Mouse (Mus musculus) embryonic fibroblast, embryonic 13.5 days (primary cell): ENCODE data around the gene Wdr43. TPM values are rescaled to one million over a fixed set of nuclear protein-coding genes. Genes with fewer than 3 reads are reported as not detected.

Experiments used
- H3K27ac ChIP-seq: 2 replicates; pipeline ENCODE4 v1.5.1; 2012; ENCODE audit warnings: low read length, control low read depth, inconsistent platforms; ENCODE audit not compliant: insufficient read depth
- H3K4me1 ChIP-seq: 2 replicates; pipeline ENCODE4 v1.6.1; 2011; ENCODE audit warnings: low read length; ENCODE audit not compliant: control insufficient read depth, insufficient read depth
- H3K4me3 ChIP-seq: 2 replicates; pipeline ENCODE4 v1.5.1; 2011; ENCODE audit warnings: mild to moderate bottlenecking, control low read depth, low read length; ENCODE audit not compliant: insufficient read depth
- CTCF ChIP-seq: IDR thresholded peaks from 2 replicates; pipeline ENCODE4 v1.5.1; 2011; ENCODE audit warnings: mild to moderate bottlenecking, control low read depth, low read length, moderate library complexity, borderline replicate concordance; ENCODE audit not compliant: insufficient read depth
- POLR2A ChIP-seq: IDR thresholded peaks from 2 replicates; pipeline ENCODE4 v1.6.1; 2011; ENCODE audit warnings: low read depth, mild to moderate bottlenecking, control low read depth, low read length, moderate library complexity
- polyA plus RNA-seq: library from polyadenylated mRNA; stranded (reverse); fragments of >200 nt; gene quantifications from 2 replicates; pipeline ENCODE4 v1.2.4, GENCODE M21; 2011; ENCODE audit warnings: low read depth; ENCODE audit not compliant: missing spikeins, insufficient read length

The Wdr43 gene
- polyA plus RNA-seq, 1 experiment = 118 TPM

GRCm38 (mm10) chr17:71662751-71663250 lies 47.1 kb downstream of the Wdr43 start:
- H3K4me3 ChIP-seq = peak overlapping the region; percentile 4; the same call in 1 of the 2 replicates

GRCm38 (mm10) chr17:71663491-71663890 lies 47.8 kb downstream of the Wdr43 start:
- Histone ChIP-seq H3K27ac (no peak overlapping the region), H3K4me1 (peaks cover 2% of the 10 kb centered on the region; the same call in 1 of the 2 replicates), H3K4me3 (no peak overlapping the region)
- no peak for TF ChIP-seq POLR2A
- TF ChIP-seq CTCF = no peak

More at GRCm38 (mm10) chr17:71662751-71663250, 47.1 kb downstream of the Wdr43 start:
- Histone ChIP-seq H3K4me1 (peaks cover 2% of the 10 kb centered on the region; the same call in 1 of the 2 replicates), H3K27ac (no peak overlapping the region)
- TF ChIP-seq CTCF (peak; percentile 73; the same call in 1 of the 2 replicates), POLR2A (no peak)

DNA sequence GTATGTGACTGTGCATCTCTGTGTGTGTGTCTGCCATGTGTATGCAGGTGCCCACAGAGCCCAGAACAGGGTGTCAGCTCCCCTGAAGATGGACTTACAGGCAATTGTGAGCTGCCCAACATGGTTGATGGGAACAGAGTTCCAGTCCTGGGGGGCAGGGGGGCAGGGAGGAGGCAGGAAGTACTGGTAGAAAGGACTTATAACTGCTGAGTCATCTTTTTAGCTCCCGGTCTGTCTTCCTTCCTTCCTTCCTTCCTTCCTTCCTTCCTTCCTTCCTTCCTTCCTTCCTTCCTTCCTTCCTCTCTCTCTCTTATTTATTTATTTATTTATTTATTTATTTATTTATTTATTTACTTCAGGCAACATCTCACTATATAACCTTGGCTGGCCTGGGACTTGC lies 48.5 kb downstream of the Wdr43 start:
- Histone ChIP-seq H3K27ac (no peak overlapping the region), H3K4me3 (no peak overlapping the region), H3K4me1 (peaks cover 2% of the 10 kb centered on the region; the same call in 1 of the 2 replicates)
- no peak for TF ChIP-seq POLR2A
- no peak for TF ChIP-seq CTCF

GRCm38 (mm10) chr17:71665201-71665600 lies 49.5 kb downstream of the Wdr43 start:
- Histone ChIP-seq H3K4me3 (no peak overlapping the region), H3K27ac (no peak overlapping the region), H3K4me1 (peaks cover 2% of the 10 kb centered on the region; the same call in 1 of the 2 replicates)
- TF ChIP-seq CTCF (no peak), POLR2A (no peak)

GRCm38 (mm10) chr17:71669511-71669910 lies 53.8 kb downstream of the Wdr43 start:
- no peak overlapping the region for H3K27ac ChIP-seq
- no peaks in the 10 kb centered on the region for H3K4me1 ChIP-seq
- no peak overlapping the region for H3K4me3 ChIP-seq
- TF ChIP-seq POLR2A (no peak), CTCF (no peak)

DNA sequence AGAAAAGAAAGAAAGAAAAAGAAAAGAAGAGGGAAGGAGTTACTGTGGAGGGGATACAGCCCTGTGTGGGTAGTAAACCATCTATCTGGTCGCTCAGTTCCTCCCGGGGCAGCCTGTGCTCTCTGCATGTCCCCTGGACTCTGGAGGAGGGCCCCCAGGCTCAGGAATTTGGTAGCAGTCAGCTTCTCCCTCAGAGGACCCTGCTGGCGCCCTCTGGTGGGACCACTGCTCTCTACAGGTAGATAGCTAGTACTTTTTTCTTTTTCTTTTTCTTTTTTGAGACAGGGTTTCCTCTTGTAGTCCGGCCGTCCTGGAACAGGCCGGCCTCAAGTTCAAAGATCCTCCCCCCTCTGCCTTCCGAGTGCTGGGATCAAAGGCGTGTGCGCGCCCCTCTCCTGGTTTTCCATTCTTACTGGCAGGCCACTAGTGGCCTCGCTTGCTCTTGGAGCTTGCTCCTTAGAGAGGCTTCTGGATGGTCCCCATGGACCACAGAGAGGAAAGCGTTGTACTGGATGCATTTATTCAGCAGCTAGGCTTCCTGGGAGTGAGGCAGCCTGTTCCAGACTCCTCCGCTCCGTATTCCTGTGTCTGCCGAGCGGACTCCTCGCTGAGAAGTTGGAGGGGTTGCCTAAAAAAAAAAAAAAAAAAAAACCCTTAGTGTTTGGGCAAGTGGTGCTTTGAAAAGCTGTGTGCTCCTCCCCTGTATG lies 56.3 kb downstream of the Wdr43 start:
- no peak overlapping the region for H3K4me3 ChIP-seq
- H3K4me1 ChIP-seq = no peaks in the 10 kb centered on the region
- no peak for TF ChIP-seq CTCF
- H3K27ac ChIP-seq = no peak overlapping the region

DNA sequence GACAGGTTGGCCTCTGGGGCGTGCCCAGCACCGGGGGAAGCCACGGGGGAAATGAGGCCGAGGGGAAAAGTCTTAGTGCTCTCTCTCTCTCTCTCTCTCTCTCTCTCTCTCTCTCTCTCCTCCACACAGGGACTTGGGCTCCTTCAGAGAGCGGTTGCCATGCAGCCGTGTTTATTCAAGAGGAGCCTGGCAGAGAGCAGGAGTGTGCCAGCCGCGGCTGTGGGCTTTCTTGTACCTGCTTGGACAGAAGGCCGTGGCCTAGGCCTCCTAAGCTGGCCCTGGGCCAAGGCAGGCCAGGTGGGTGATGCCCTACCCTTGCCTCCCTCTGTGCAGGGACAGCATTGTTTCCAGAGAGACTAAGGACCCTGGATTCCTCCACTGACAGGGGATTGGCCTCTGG lies 57.4 kb downstream of the Wdr43 start, which contains the start of gene Togaram2:
Gene Togaram2, plus strand, starts transcription at position 170 of the 400 bp plus-strand sequence.
- Histone ChIP-seq H3K27ac (no peak within 1 kb of the TSS), H3K4me3 (no peak within 1 kb of the TSS), H3K4me1 (no peaks in the 10 kb centered on the region)
- TF ChIP-seq CTCF (no peak), POLR2A (no peak)

- no peaks in the 10 kb centered on the region for H3K4me1 ChIP-seq
- H3K4me3 ChIP-seq = no peak overlapping the region
- no peak overlapping the region for H3K27ac ChIP-seq
- TF ChIP-seq POLR2A (no peak), CTCF (no peak)
Measured at GRCm38 (mm10) chr17:71673936-71674335, 58.2 kb downstream of the Wdr43 start.

DNA sequence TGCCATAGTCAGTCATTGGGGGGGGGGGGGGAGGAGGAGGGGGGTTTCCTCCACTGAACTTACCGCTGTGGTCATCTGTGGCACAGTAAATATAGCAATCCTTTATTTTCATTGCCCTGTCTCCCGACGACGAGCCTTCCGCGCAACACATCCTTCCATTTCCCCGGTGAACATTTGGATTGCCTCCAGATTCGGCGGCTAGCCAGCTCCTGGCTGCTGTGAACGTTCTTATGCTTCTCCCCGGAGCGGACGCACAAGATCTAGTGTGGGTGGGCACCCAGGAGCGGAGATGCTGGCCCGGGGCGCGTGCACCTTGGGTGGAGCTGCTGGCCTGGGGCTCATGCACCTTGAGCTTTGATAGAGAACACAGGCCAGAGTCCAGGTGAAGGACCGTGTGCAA lies 59.2 kb downstream of the Wdr43 start:
- no peak for TF ChIP-seq POLR2A
- TF ChIP-seq CTCF = no peak
- H3K4me3 ChIP-seq = no peak overlapping the region
- H3K27ac ChIP-seq = no peak overlapping the region
- no peaks in the 10 kb centered on the region for H3K4me1 ChIP-seq

DNA sequence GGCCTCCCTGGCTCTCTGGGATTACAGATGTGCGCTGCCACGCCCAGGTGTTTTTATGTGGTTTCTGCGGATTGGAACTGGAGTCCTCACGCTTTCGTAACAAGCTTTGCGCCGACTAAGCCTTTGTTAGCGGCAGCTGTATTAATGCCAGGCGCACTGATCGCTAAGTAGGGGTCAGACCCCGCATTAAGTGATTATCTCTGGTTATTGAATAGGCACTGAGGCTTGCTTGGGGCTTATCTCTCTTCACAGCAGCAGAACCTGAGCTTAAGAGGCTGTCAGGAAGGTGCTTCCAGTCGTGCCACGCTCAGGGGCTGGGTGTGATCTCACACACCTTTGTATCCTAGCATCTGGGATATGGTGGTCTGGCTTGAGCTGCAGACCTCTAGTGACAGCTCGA lies 66.0 kb downstream of the Wdr43 start:
- Histone ChIP-seq H3K27ac (no peak overlapping the region), H3K4me3 (no peak overlapping the region), H3K4me1 (no peaks in the 10 kb centered on the region)
- no peak for TF ChIP-seq POLR2A
- no peak for TF ChIP-seq CTCF
